Mouse (Mus musculus): ENCODE results near the gene Plekhh2.
"Not testable (repeated sequence)": the region's sequence is repeated elsewhere in the genome, so short reads cannot be mapped to it uniquely, and the experiment has no call there.

Plekhh2 gene

DNA sequence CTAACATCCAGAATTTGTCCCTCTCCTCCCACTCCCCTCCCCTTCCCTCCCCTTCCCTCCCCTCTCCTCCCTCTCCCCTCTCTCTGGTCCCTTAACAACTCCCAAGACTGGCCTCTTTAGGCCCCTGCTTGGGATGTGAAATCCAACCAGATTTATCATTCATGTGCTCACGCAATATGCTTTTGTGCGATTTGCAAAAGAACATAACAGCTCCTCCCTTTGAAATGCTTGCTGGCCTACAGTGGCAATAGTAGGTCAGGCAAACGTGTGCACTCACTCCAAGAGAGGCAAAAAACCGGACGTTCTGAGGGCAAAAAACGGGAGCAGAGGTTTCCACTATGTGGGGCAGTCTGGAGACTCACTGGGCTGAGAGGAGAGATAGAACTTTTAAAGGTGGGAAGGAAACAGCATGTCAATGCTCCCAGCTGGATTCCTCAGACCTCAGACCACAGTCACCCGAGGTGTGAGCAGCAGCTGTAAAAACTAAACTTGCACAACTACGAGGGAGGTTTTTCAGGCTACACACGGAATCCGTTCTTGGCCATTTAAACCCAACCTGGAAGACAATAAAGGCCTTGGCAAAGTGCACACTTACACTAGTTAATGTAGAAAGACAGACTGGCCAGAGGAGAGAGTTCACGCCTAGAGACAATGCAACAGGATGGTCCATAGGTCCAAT, 595 bp upstream of the Plekhh2 start:
- no peak for DNase-seq (ENCODE audit: extremely low spot score, low spot score)

DNA sequence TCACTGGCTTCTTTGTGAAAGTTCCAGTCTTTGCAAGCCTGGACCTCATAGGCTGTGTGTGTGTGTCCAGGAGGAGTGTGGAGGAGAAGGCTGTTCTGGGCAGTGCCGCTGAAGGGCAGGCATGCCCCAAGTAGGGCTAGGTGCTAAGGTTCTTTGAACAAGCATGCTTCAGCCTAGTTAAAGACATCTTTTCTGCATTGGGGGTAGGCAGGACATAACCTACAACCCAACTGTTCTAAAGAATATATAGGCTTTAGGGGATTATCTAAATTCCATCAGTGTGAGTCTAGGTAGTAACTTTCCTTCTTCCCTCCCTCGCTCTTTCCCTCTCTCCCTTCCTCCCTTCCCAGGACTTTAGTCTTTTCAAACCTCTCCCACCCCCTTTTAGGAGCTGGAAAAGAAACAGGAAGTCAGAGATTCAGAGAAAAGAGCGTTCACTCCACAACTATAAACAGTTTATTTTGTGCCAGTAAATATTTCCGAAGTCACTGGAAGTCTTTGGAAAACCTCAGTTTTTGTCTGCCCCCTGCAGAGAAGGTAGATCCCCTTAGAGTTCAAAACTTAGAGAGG, 906 bp downstream of the Plekhh2 start:
- no peak for DNase-seq (ENCODE audit: extremely low spot score, low spot score)

DNA sequence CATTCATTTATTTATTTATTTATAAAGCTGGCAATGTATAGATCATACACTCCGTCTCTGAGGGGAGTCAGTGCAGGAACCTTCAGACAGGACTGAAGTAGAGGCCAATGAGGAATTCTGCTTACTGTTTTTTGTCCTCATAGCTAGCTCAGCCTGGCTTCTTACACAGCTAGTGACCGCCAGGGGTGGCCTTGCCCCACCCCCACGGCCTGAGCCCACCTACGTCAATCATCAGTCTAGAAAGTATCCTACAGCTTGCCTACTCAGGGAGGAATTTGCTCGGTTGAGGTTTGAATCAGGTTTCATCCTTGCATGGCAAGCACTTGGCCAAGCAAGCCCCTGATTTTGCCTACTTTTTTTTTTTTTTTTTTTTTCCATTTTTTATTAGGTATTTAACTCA, 4.2 kb downstream of the Plekhh2 start:
- no peak for DNase-seq (ENCODE audit: extremely low spot score, low spot score)

DNA sequence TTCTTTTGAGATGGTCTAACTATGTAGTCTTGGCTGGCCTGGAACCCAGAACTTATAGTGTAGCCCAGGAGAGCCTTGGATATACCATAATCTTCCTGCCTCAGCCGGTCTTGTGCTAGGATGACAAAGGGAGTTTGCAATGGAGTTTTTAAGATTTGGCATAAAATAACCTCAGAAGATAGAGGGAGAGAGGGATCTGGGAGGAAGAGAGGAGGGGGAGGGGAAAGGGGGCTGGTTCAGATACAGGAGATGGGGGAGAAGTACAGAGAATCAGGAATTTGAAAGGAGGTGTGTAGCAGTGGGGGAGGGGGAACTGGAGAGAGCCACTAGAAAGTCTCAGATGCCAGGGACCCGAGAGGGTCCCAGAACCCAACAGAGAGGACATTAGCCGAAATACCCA, 7.7 kb downstream of the Plekhh2 start:
- DNase-seq (ENCODE audit: extremely low spot score, low spot score): no peak

DNA sequence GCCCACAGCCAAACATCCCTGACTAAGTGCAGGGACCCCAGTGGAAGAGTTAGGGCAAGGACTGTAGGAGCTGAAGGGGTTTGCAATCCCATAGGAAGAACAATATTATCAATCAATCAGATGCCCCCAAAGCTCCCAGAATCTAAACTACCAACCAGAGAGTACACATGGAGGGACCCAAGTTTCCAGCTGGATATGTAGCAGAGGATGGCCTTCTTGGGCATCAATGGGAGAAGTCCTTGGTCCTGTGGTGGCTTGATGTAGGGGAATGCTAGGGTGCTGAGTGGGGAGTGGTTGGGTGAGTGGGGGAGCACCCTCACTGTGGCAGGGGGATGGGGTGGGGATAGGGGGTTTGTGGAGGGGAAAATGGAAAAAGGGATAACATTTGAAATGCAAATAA, 8.4 kb downstream of the Plekhh2 start:
- no peak for DNase-seq (ENCODE audit: extremely low spot score, low spot score)

DNA sequence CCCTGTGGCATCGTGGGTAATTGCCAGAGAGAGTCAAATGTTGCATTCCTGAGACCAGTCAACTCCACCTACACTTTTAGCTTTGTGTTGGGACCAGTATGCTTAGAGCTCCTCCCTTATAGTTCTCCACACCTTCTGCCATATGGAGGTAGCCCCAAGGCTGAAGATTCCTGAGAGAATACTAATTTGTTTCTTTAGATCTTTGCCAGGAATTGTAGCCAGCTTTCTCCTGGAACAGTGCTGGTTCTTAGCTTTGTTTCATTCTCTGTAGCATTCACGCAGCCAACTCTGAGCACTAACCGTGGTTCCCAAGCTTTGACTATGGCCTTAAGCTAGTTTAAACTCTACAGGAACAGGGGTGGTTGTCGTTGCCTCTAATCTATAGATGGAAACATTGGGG, 17.7 kb downstream of the Plekhh2 start:
- no peak for DNase-seq (ENCODE audit: extremely low spot score, low spot score)

DNA sequence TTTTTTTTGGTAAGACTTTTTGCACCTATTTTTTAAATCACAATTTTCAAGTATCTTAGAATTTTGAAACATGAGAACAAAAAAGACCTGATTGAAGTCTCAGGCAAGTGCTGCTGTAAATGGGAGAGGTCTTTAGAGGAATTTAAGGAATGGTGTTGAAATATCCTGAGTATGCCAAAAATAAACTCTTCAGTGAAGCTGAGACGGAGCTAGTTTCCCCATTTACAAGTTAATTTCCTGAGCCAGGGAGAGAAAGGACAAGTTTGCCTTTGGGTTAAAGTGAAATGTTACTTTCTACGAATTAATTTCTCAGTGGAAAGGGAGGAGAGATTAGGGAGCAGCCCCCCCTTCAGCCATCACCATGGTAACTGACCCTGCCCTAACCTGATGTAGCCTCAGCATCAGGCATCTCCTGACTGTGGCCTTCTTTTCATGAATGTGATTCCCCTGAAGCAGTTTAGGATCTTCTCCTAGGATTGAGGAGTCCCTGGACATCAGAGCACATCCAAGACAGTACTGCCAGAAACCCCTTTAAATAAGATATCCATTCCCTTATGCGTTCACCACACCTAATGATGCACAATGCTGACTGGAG, 18.6 kb downstream of the Plekhh2 start:
- no peak for DNase-seq (ENCODE audit: extremely low spot score, low spot score)

DNA sequence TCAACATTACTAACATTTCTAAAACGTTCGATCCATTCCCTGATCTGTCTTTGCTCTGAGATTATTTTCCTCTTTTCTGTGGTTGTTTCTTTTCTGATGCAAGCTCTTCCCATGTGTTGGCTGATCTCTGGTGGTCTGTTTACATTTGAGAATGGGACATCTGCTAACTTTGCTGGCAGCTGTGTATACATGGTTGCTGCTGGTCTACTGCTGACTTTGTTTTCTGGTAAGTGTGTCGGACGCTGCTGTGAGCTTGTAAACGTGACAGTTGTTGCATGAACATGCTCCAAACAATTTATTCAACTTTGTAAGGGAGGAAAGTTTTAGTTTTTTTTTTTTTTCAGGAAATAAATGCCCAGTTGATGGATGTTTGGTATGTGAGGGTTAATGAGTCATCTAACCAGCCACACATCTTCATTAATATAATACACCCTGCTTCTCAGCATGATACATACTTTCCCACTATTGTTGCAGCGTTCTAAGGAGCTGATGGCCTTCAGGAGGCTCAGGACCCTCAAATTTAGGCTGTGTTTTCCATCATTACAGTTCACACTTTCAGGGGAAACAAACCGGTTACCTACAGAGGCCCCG, 21.3 kb downstream of the Plekhh2 start:
- DNase-seq (ENCODE audit: extremely low spot score, low spot score): no peak

DNA sequence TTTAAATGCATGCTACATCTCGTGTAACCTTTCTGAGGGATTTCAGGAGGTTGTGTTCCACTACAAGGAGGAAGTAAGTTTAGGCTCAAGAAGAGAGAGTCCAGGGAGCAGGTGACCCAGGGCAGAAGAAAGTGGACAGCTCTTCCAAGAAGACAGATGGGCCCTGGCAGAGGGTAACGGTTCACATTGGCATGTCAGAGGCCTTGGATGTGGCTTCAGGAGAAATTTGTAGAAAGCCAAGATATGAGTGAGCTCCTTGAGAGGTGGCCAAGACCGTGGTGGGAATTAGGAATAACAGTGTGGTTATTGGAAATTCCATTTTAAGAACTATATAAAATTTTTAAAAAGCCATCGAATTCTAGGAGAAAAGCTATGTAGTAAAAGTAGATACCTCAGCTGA, 22.1 kb downstream of the Plekhh2 start:
- DNase-seq (ENCODE audit: extremely low spot score, low spot score): no peak

DNA sequence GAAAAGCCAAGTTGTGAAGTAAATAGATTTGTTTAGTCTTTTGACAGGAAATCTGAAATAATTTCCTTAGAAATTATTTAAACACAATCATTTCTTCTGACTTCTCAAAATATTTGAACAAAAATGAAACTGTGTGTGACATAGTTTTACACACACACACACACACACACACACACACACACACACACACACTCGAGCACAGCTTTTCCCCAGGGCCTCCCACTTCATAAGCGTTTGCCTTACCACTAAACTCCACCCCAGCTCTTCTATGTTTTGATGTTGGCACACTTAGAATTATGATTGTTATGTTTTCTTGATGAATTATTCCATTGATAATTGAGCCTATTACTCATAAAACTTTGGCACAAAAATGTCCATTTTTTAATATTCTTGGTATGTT, 22.9 kb downstream of the Plekhh2 start:
- DNase-seq (ENCODE audit: extremely low spot score, low spot score): no peak

DNA sequence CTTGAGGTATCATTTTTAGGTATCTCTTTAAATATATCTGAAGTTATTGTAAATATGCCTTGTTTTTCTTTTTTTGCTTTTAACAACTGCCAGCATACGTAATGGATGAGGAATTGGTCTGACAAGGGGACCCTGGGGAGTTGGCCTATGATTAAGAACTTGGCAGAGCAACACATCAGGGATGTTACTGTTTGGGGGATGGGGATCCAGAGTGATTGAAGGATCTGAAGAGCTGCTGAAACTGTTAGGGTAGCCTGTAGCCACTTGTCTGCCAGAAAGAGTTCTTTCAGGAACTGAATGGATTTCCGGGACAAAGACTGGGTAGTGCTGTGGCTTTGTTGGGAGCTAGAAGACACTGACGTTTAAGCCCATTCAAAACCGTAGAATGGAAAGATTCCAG, 23.5 kb downstream of the Plekhh2 start:
- no peak for DNase-seq (ENCODE audit: extremely low spot score, low spot score)

DNA sequence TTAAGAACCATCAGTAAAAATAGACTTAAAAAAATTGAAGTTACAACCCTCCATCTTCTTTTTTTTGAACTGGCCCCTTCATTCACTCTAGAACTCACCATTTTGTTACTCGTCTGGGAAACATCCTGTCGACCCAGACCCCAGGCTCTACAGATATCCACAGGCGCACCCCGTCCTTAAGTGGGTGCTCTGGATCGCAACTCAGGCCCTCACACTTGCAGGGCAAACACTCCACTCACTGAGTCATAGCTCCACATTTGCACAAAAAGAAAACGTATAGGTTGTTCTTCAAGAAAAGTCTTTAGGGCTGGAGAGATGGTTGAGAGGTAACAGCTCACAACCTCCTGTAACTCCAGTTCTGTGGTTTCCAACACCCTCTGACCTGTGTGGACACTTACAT, 25.6 kb downstream of the Plekhh2 start:
- no peak for DNase-seq (ENCODE audit: extremely low spot score, low spot score)

DNA sequence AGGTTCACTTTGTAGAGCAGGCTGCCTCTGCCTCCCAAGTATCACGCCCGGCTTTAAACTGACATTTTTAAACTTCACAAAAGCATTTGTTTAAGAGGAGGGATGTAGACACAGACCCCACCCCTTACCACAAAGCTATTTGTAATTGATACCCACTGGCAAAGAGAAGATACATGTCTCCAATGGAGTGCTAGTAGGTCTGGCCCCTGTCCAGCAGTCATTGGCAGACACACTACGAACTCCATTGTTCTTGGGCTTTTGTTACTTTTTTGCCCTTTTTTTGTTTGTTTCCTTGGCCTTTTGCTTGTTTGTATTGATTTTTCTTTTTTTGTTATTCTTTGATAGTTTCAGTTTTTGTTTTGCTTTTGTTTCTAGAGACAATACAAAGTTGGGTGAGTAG, 26.3 kb downstream of the Plekhh2 start:
- DNase-seq (ENCODE audit: extremely low spot score, low spot score): no peak

DNA sequence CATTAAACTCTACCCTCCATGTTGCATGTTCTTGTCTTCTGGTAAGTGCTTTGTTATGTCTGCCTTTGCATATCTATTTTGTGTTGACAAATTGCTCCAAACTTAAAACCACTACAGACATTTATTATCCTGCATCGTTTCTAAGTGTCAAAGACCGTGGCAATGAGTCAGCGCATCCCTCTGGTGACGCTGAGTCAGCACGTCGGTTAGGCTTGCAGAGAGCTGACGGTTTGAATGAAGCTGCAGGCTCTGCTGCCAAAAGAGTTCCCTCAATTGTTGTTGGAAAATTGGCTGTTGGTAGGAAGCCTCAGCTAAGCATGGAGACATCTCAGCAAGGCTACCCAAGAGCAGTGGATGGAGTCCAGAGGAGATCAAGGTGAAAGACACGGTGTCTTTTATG, 28.9 kb downstream of the Plekhh2 start:
- no peak for DNase-seq (ENCODE audit: extremely low spot score, low spot score)

DNA sequence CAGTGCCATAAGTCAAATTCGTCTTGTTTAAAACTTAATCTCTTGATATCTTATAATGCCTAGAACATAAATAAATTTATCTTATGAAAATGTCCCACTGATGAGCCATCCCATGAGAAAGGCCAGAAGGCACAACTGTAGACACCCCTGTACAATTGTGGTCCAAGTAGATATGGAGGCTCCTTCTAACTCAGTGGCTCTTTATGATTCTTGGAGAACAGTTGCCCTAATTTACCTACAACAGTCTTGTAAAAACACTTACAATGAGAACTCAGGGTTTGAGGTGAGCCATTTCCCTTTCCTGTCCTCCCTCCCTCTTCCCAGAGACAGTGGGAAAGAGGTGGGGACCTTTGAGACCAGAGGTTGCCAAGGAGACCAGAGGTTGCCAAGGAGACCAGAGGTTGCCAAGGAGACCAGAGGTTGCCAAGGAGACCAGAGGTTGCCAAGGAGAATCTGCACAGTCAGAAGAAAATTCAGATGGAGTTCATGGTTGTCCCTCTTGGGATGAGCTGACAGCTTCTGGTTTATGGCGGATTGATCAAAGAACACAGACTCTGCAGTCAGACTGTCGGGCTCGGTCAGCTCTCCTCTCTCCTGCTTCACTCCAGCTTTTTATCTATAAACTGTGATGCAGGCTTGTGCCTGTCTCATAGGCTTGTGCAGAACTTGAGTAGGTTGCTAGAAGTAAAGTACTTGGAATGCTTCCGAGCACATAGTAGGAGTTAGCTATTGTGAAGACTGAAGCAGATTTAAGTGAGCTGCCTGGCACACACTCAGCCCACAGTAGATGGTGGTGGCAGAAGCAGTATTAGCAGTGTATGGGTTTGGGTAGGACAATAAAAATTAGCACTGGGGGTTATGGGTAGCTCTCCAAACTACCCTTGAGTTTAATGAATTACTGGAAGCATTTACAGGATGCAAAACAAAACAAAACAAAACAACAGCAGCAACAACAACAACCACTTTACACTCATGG, 39.5 kb downstream of the Plekhh2 start:
- peak; percentile 49 for DNase-seq (ENCODE audit: extremely low spot score, low spot score)

DNA sequence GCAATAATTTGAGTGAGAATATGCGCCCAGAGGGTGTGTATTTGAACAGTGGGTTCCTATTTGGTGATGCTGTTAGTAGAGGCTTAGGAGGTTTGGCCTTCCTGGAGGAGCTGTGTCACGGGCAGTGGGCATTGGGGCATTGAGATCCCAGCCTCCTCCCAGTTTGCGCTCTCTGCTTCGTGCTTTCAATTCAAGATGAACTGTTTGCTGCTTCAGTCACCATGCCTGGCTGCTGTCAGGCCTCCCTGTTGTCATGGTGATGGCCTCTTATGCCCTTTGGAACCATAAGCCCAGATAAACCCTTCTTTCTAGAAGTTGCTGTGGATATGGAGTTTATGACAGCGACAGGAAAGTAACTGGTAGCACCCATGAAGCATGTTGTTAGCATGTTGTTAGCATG, 40.5 kb downstream of the Plekhh2 start:
- DNase-seq (ENCODE audit: extremely low spot score, low spot score): peak; percentile 38

DNA sequence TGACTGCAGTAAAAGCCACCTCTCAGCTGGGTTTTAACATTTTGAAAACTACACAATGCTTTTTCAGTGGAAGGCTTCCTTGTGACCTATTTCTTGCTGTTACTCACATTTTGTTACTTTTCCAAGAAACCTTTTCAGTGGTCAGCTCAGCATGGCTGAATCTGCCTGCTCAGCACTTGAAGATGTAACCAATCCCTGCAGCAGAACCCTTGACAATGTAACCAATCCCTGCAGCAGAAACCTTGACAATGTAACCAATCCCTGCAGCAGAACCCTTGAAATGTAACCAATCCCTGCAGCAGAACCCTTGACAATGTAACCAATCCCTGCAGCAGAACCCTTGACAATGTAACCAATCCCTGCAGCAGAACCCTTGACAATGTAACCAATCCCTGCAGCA, 52.6 kb downstream of the Plekhh2 start:
- DNase-seq (ENCODE audit: extremely low spot score, low spot score): not testable (repeated sequence)

DNA sequence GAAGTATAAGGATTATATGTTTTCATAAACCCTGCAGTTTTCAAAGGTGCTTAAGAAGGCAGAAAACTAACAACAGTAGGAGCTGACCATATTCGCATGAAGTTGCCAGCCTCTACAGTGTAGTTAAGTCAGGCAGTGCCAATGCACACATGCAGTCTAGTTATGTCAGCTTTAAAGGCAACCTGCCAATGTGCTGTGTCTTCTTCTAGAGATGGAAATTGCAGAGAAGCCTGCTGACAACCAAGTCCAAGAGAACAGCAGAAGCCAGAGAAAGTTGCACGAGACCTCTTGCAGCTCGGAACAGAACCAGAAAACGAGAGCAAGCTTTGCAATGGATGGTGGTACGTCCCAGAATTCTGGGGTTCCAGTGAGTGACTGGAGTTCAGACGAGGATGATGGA, 54.1 kb downstream of the Plekhh2 start:
- no peak for DNase-seq (ENCODE audit: extremely low spot score, low spot score)

DNA sequence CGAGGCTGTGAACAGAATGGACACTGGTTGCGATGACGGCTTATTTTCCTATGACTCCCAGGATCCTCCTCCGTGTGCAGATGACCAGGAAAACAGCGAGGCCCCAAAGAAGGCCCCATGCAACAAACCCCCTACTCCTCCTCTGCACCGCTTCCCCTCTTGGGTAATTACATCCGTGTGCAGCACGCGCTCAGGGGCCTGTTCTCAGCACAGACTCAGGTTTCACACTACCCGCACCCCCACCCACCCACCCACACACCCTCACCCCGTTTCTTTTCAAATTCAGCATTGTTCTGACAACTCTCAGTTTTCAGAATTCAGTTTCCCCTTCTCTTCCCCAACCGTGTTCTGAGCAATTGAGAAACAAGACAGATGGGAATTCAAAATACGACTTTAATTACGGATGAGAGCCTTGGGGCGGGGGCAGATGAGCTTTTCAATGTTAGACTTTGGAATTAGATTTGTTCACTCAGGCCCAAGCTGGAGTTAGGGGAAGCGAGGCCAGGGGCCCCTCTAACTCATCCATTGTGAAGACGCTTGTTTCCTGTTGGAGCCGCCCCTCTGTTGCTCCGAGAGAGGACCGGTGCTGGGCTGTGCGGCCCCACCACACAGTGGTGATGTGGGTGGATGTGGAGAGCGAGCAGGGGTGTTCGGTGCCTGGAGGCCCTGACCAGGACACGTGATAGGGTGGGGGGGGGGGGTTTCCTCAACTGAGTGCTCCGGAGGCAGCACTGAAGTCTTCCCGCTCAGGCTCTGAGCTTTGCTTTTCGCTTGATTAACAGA, 55.3 kb downstream of the Plekhh2 start:
- DNase-seq (ENCODE audit: extremely low spot score, low spot score): peak; percentile 32

DNA sequence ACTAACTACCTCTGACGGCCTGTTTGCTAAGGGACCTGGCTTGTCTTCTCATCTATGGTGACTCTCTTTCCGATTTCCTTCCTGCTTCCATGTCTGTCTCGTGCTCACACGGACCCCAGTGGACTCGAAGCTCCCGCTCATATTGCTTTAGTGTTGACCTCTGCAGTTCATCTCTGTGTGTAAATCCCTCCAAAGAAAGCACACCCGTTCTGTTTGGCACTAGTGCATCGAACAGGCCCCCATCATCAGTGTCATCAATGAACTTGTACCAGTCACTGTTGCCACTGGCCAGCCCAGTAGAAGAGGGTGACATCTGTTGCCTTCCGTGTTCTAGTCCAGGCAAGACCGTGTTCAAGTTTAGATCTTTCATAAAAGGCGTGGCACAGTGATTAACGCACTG, 57.1 kb downstream of the Plekhh2 start:
- no peak for DNase-seq (ENCODE audit: extremely low spot score, low spot score)

DNA sequence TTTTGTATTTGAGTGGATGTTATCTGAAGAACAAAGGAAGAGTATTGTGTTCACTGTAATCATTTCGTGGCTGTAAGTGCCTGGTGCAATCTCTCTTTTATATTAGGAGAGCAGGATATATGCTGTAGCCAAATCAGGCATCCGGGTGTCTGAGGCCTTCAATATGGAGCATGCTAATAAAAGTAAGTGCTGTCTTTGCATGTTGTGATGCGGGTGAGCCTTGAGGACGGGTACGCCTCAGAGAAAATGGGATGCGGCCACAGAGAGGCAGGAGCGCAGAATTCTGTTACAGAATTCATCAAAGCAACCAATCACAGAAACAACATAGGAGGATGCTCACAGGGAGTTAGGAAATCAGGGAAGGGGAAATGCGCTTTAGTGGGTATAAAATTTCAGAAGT, 58.1 kb downstream of the Plekhh2 start:
- no peak for DNase-seq (ENCODE audit: extremely low spot score, low spot score)

Data from neural tube, embryonic 10.5 days (tissue).